Mouse (Mus musculus) liver, embryonic 12.5 days (tissue): ENCODE measurements around the gene Tkt. TPM values are rescaled to one million over a fixed set of nuclear protein-coding genes. Genes with fewer than 3 reads are reported as not detected.

Source experiments
- ATAC-seq: fragments of 200-750 bp; cut with Nextera tagmentation; 2 replicates; pipeline ENCODE4 v1.8.0; 2017; ENCODE audit warnings: moderate number of reproducible peaks, mild to moderate bottlenecking, moderate library complexity
- H3K27ac ChIP-seq: fragments of 300-500 bp; sonication (generic); 2 replicates; pipeline ENCODE4 v1.5.1; 2016; ENCODE audit warnings: mild to moderate bottlenecking
- H3K27me3 ChIP-seq: fragments of 300-500 bp; sonication (generic); replicated peaks from 2 replicates; pipeline ENCODE4 v1.6.1; 2016; ENCODE audit warnings: mild to moderate bottlenecking, moderate library complexity
- H3K36me3 ChIP-seq: fragments of 300-500 bp; sonication (generic); 2 replicates; pipeline ENCODE4 v1.6.1; 2016; ENCODE audit warnings: mild to moderate bottlenecking, moderate library complexity
- H3K4me1 ChIP-seq: fragments of 300-500 bp; sonication (generic); 2 replicates; pipeline ENCODE4 v1.6.1; 2016
- H3K4me2 ChIP-seq: fragments of 300-500 bp; sonication (generic); 2 replicates; pipeline ENCODE4 v1.6.1; 2016; ENCODE audit warnings: mild to moderate bottlenecking, moderate library complexity
- H3K4me3 ChIP-seq: fragments of 300-500 bp; sonication (generic); 2 replicates; pipeline ENCODE4 v1.5.1; 2016; ENCODE audit warnings: mild to moderate bottlenecking, moderate library complexity
- H3K9ac ChIP-seq: fragments of 300-500 bp; sonication (generic); 2 replicates; pipeline ENCODE4 v1.6.1; 2016; ENCODE audit warnings: mild to moderate bottlenecking, moderate library complexity
- H3K9me3 ChIP-seq: fragments of 300-500 bp; sonication (generic); replicated peaks from 2 replicates; pipeline ENCODE4 v1.6.1; 2016; ENCODE audit warnings: mild to moderate bottlenecking, moderate library complexity
- WGBS: fragments of 180-500 bp; shearing (Covaris S2); methylation state at CpG from one replicate; pipeline ENCODE4 v1.1.7; 2016; ENCODE audit not compliant: insufficient replicate concordance; 5-methylcytosine and 5-hydroxymethylcytosine counted together
- microRNA-seq: library from miRNA; unstranded; fragments of <30 nt; microRNA quantifications from one replicate; pipeline ENCODE4, GENCODE M21; 2017
- polyA plus RNA-seq: library from polyadenylated mRNA; unstranded; fragments of >200 nt; fragmentation: Nextera tagmentation; extraction: Ambion mirVana; gene quantifications from 2 replicates; pipeline ENCODE4 v1.2.1, GENCODE M21; 2016

Tkt gene
- polyA plus RNA-seq, 1 experiment from 2014 or later: 280 TPM

DNA sequence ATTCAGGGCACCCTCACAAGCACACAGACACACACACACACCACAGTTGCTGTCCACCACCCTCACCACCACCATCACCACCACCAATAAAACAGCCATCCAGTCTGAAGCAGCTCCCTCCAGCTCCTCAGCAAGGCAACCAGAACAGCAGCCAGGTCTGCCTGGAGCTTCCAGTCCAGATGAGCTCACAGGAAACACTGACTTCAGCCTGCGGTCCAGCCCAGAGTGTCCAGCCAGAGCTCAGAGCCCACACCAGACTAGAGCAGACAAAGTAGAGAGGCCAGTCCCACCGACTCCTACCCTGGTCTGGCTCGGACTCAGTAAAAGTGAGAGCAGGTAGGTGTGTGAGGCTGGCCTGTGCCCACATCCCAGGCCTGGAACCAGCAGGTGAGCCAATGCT lies 62.8 kb downstream of the Tkt start:
- H3K27me3 ChIP-seq: no peaks in the 10 kb centered on the region
- no peaks in the 10 kb centered on the region for H3K9me3 ChIP-seq
- 66% methylated on average over 3 of the region's 3 CpGs for WGBS
- ATAC-seq: no peak
- H3K27ac ChIP-seq: no peak overlapping the region
- H3K9ac ChIP-seq: no peak overlapping the region
- no peak overlapping the region for H3K4me3 ChIP-seq
- peaks cover 34% of the 10 kb centered on the region for H3K4me1 ChIP-seq
- H3K4me2 ChIP-seq: no peak overlapping the region
- peaks cover 29% of the 10 kb centered on the region for H3K36me3 ChIP-seq

DNA sequence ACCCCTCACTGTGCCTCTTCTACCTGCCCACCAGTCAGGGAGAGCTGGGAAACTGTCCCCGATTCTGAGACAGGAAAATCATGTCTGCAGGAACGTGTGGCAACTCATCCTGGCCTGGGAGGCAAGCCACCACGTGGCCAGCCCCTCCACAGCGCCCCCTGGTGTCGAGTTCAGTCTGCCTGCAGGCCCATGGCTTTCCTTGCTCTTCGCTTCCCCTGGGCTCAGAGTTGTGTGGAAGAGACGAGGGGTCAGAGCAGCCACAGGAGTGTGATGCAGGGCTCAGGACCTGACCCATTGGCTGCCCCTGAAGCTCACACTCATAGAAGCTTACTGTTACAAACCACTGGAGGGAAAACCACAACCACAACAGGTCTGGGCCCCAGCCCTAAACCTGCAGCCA lies 64.4 kb downstream of the Tkt start:
- Histone ChIP-seq H3K4me1 (peaks cover 47% of the 10 kb centered on the region), H3K9me3 (no peaks in the 10 kb centered on the region), H3K4me3 (no peak overlapping the region), H3K36me3 (peaks cover 21% of the 10 kb centered on the region), H3K4me2 (no peak overlapping the region), H3K9ac (no peak overlapping the region), H3K27ac (no peak overlapping the region), H3K27me3 (no peaks in the 10 kb centered on the region)
- WGBS: 15% methylated on average over 7 of the region's 7 CpGs
- no peak for ATAC-seq

DNA sequence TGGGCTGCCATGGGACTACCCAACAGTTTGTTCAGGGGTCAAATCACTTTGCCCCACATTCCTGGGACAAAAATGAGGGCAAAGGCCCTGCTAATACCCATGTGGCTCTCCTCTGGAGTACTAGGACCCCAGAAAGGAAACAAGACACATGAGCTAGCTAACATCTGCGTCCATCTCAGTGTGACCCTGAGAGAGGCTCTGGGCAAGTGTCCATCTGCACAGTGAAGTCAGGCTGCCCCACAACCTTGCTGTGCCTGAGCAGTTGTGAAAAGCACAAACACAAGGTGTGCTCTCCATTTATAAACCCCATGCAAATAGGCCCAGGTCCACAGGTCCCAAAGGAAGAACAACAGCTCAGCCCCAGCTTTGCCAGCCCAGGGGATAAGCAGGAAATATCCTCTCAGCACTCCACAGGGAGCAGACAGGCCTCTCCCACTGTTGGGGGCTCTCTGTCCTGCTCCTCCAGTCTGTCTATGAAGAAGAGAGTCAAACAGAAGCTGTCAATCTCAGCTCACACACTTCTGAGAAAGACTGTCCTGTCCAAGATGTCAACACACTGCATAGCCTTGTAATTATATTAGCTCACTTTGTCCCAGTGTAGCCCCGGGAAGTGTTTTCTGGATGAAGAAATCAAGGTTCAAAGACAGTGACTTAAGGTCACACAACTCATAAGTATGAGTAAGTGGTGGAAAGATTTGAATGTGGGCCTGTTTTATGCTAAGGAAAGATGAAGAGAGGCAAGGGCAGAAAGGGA lies 65.0 kb downstream of the Tkt start:
- no peaks in the 10 kb centered on the region for H3K9me3 ChIP-seq
- peaks cover 46% of the 10 kb centered on the region for H3K4me1 ChIP-seq
- H3K4me2 ChIP-seq: no peak overlapping the region
- no peak overlapping the region for H3K27ac ChIP-seq
- 72% methylated on average over 2 of the region's 2 CpGs for WGBS
- no peak overlapping the region for H3K9ac ChIP-seq
- peaks cover 16% of the 10 kb centered on the region for H3K36me3 ChIP-seq
- H3K4me3 ChIP-seq: no peak overlapping the region
- ATAC-seq: no peak
- H3K27me3 ChIP-seq: no peaks in the 10 kb centered on the region

DNA sequence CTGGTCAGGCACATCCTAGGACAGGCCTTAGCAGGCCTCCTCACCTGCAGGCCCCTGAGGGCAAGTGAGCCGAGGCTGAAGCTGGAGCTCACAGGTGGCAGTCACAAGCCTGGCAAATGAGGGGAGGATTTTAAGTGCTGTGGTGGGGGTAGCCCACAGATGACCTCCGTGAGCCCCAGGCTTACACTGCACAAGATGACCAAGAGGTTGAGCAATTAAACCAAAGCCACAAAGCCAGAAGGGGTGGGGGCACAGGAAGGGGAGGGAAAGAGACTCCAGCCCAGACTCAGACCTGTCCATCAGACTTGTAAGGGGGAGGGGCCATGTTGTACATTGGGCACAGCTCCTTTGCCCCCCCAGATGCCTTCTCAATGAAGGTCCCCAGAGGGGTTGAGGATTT lies 68.6 kb downstream of the Tkt start:
- Histone ChIP-seq H3K27me3 (no peaks in the 10 kb centered on the region), H3K9ac (no peak overlapping the region), H3K9me3 (no peaks in the 10 kb centered on the region), H3K4me1 (peaks cover 74% of the 10 kb centered on the region), H3K27ac (no peak overlapping the region), H3K4me3 (no peak overlapping the region), H3K4me2 (no peak overlapping the region), H3K36me3 (peaks cover 5% of the 10 kb centered on the region; the same call in 1 of the 2 replicates)
- ATAC-seq: peak; percentile 22; the same call in 1 of the 2 replicates
- 31% methylated on average over 2 of the region's 2 CpGs for WGBS

DNA sequence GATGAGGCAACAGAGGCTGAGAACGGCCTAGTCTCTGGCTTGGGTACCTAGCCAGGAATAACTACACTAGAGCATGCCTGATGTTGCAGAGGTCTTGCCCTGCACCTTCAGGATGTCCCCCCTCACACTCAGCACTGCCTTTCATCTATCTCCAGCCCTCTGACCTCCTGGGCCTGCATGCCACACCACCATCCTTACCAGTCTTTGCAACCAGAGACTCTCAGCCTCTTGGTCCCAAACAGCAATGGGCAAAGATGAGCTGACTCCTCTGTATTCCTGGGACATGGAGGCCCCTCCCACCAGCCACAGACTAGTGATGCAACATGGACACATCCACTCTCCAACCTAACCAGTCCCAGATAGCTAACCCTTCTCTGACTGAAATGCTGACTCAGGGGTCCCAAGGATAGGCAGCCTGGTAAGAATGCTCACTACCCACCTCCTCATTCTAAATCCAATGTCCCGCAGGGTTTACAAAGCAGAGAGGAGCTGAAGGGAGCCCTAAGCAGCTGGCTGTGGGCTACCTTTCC lies 70.7 kb downstream of the Tkt start:
- ATAC-seq: no peak
- Histone ChIP-seq H3K27ac (peak overlapping the region; percentile 22; the same call in 1 of the 2 replicates), H3K9ac (no peak overlapping the region), H3K4me2 (no peak overlapping the region), H3K4me3 (no peak overlapping the region), H3K36me3 (peaks cover 5% of the 10 kb centered on the region; the same call in 1 of the 2 replicates), H3K4me1 (peaks cover 73% of the 10 kb centered on the region), H3K27me3 (no peaks in the 10 kb centered on the region), H3K9me3 (no peaks in the 10 kb centered on the region)
- 81% methylated on average over 2 of the region's 2 CpGs for WGBS

DNA sequence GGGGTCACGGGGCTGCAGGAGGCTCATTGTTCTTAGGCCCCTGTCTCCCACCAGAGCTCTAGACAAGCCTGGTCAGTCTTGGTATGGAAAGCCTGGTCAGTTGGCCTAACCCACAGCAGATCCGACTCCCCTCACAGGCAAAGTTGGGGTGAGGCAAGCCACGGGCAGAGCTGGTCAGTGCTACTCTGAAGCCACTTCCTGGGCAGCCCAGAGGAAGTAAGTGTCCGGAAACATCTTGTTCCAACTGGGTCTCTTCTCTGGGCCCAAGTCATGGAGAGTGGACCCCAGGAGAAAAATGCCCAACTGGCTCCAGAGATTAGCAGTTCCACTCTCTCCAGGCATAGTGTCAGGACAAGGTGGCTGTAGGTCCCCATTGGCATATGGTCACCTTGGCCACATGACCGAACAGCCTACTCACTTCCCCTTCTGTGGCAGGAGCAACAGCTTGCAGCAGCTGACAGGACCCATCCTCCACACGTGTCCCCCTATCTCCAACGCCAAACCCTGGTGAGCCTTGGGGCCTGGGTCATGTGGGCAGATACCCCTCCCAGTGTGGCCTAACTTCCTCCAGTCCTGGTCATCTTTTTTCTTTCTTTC lies 71.9 kb downstream of the Tkt start:
- Histone ChIP-seq H3K4me1 (peaks cover 86% of the 10 kb centered on the region), H3K4me2 (peak overlapping the region; percentile 3; the same call in 1 of the 2 replicates), H3K4me3 (no peak overlapping the region), H3K27ac (no peak overlapping the region; the same call in 1 of the 2 replicates), H3K9ac (peak overlapping the region; percentile 17; the same call in 1 of the 2 replicates), H3K36me3 (peaks cover 5% of the 10 kb centered on the region; the same call in 1 of the 2 replicates), H3K27me3 (no peaks in the 10 kb centered on the region), H3K9me3 (no peaks in the 10 kb centered on the region)
- no peak for ATAC-seq
- 38% methylated on average over 7 of the region's 7 CpGs for WGBS

DNA sequence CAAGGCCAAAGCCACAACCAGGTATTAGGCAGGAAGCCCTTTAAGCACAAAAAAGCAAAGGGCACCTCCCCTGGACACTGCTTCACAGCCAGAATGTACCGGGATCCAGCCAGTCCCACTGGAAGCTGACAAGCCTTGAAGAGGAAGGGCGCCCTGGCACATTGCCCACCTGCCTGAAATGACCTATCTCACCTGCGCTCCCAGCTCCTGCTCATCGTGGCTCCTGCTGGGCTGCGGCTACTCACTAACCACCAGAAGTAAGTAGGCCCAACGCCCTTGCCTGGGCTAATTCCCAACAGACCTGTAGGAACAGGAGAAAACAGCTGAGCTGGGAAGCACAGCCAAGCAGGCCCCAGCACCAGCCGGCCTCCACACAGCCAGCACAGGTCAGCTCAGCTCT lies 74.0 kb downstream of the Tkt start:
- 80% methylated on average over 7 of the region's 7 CpGs for WGBS
- Histone ChIP-seq H3K4me2 (no peak overlapping the region), H3K36me3 (no peaks in the 10 kb centered on the region), H3K4me3 (no peak overlapping the region), H3K4me1 (peaks cover 88% of the 10 kb centered on the region), H3K27me3 (no peaks in the 10 kb centered on the region), H3K27ac (0 out of 2 replicates have a peak overlapping the region, but pooled peaks have one; percentile 6), H3K9ac (no peak overlapping the region), H3K9me3 (no peaks in the 10 kb centered on the region)
- ATAC-seq: no peak

DNA sequence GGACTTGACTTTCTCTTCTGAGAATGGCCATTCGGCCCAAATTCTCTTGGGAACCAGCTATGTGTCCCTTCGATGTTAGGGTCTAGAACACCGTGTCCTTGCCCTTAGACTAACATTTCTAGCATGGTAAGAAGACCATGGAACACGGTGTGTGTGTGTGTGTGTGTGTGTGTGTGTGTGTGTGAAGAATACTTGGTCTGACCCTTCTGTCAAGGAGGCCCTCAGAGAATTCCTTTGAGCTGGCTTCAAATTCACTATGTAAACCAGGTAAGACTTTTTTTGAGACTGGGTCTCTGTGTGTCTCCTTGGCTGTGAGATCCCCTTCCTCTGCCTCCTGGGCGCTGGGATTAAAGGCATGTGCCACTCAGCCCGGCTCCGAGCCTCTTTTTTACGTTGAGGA lies 74.4 kb downstream of the Tkt start:
- 84% methylated on average over 8 of the region's 8 CpGs for WGBS
- no peak overlapping the region for H3K9ac ChIP-seq
- ATAC-seq: no peak
- no peak overlapping the region for H3K27ac ChIP-seq
- peaks cover 84% of the 10 kb centered on the region for H3K4me1 ChIP-seq
- no peak overlapping the region for H3K4me3 ChIP-seq
- no peak overlapping the region for H3K4me2 ChIP-seq
- no peaks in the 10 kb centered on the region for H3K36me3 ChIP-seq
- no peaks in the 10 kb centered on the region for H3K27me3 ChIP-seq
- H3K9me3 ChIP-seq: no peaks in the 10 kb centered on the region

Small RNA genes within 50 kb of the gene (microRNA-seq; reads per million reads assigned to microRNA genes)
- gene Mir3076: 8.1 reads per million, percentile 18 among the genes with 10 or more reads in this experiment

Other genes with a start within 250 kb of the Tkt start
- 15.2 TPM in 2 replicates for gene Dcp1a, start 68.8 kb upstream of the Tkt start, polyA plus RNA-seq
- gene Cacna1d, start 56.9 kb upstream of the Tkt start, polyA plus RNA-seq: 0.37 and 0.46 TPM in 2 replicates
- 22.9 and 23.1 TPM in 2 replicates for gene Prkcd, start 77.9 kb downstream of the Tkt start, polyA plus RNA-seq
- gene Rft1, start 106.0 kb downstream of the Tkt start, polyA plus RNA-seq: 5.9 and 6.5 TPM in 2 replicates
- gene Sfmbt1, start 166.5 kb downstream of the Tkt start, polyA plus RNA-seq: 17.1 and 18.7 TPM in 2 replicates